Mouse (Mus musculus): Measurements from ENCODE around the gene Cplx2.

The Cplx2 gene

DNA sequence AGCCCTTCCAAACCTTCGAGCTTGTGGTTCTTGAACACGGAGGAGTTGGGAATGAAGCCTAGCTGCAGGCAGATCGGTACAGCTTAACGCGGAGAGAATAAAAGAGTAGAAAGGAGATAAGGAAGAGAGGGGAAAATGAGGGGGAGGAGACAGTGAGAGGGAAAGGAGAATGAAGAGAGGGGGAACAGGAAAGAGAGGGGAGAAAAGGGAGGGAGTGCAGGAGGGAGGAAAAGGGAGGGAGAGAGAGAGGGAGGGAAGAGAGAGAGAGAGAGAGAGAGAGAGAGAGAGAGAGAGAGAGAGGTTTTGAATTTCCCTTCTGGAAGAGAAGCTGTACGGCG is at the start of gene Cplx2:
Gene Cplx2 (plus strand): TSS at position 301 of the 338 bp plus-strand sequence.
- no peak for DNase-seq

DNA sequence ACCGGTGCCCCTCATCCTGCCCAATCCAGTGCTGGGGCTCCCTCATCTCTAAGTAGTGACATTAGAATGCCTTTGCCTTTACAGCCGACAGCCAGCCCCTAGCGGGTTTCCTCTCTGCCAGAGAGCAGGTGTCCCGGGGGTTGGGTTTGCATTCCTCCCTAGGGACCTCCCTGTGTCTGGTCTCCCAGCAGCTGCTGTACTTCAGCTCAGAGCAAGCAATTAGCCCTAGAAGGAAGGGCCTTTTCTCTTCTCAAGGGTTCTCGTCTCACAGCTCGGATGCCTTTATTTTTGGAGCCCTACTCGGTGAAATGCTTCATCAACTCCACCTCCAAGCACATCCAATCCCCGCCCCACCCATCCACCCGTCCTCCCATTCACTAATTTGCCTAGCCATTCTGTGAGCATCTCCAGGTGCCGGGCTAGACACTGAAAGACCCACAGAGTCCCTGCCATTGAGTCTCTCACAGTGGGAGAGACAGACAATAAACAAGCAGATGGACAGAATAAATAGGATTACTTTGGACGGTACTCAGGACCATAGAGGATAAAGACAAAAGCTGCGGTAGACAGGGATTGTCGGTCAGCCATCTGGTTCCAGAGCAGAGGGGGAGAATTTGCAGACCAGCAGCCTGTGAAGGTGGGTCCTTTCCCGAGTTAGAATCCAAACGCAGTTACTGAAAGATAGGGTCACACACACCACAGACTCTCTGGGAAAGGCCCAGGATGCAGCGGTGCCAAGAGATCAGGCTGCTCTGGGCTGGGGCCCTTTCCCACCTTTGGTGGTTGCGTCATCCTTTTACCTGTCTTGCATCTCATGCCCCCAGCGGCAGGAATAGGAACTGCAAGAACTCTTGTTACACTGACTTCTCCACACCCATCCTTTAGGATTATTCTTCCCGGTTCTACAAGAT is 48.5 kb upstream of the Cplx2 start:
- DNase-seq, result peak; percentile 74

- no peak for DNase-seq
Measured at GRCm38 (mm10) chr13:54323307-54324165, 47.6 kb upstream of the Cplx2 start.

DNA sequence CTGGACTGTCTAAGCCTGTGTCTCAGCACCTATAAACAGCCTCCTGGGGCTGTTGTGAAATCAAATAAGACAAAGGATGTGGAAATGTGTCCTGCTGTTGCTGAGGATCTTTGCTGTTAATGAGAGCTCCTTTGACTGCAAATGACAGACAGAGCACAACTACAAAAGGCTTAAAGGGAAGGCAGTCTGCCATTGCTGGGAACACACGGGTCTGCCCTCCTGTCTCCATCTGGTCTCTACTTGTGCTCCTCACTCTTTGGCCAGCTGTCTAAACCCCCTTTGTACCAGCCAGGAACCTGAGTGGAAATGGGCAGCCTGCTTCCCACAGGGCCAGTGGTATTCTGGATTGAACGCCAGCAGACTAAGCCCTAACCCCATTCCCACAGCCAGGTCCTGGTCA is 47.0 kb upstream of the Cplx2 start:
- DNase-seq, result no peak

DNA sequence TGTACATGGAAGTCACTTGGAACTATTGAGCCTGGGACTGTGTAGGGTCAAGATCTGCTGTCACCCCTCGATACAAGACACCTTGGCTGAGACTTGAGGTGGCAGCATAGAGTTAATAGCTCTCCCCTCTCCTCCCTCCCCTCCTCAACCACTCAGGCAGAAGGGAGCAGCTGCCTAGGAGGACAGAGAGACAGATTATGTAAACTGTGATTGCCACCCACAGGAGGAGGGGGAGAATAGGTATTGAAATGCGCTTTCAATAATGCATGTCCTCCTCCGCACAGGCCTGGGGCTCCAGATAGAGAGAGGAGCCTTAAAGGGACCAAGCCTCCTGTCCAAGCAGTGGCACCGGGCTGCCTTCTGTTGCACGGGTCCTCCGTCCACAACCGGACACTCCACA is 45.3 kb upstream of the Cplx2 start:
- peak; percentile 53 for DNase-seq

DNA sequence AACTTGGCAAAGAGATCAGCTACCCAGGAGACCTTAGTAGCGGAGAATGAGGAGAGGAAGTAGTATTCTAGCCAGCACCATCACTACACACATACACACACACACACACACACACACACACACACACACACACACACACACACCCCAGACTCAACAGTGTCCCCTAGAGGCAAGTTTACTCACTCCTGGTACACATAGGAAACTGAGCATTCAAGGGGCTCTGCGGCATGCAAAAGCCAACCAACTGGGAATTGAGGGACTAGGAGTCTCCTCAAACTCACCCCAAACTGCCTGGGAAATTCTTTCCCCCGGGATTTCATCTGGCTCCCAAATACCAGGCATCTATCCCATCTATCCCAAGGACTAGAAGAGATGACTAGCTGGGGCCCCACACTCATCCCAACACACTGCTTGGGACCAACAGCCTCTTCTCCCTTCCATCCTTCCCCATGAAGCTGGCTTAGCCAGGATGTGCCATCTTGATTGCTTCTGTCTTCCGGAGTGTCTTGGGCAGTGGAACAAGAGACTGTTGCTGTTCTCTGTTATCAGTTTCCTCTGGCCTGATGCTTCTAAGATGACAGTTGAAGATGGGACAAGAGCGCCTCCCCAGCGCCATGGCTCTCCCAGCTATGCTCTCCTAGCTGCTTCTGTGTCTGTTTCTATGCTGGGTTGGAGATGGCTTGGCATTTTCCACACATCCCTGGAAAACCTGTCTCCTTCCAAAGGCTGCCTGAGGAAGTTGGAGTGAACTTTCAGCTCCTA is 44.3 kb upstream of the Cplx2 start:
- DNase-seq, result no peak

GRCm38 (mm10) chr13:54328029-54328428 is 43.1 kb upstream of the Cplx2 start:
- peak; percentile 17 for DNase-seq

DNA sequence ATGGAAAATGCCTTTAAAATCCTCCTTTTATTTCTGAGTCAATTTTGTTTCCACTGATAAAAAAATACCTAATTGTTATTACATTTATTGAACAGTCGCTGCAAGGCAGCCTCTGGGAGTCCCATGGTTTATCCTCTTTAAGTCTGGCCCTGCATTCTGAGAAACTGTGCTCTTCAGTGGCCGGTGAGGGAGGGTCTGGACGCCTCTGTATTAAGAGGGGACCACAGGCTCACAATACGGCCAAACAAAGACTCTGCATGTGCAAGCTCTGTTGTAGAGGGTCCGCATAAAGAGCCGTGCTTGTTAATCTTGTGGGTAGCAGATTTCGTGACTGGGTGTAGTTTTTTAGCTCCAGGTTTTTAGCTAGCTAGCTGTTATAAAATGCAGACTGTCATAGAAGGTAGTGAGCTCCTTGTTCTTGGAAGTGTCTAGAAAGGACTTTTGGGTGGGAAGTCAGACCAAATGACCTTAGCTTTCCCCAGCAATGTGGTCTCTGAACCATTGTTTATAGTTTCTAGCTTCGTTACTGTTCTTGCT is 42.1 kb upstream of the Cplx2 start:
- DNase-seq, result peak; percentile 62

DNA sequence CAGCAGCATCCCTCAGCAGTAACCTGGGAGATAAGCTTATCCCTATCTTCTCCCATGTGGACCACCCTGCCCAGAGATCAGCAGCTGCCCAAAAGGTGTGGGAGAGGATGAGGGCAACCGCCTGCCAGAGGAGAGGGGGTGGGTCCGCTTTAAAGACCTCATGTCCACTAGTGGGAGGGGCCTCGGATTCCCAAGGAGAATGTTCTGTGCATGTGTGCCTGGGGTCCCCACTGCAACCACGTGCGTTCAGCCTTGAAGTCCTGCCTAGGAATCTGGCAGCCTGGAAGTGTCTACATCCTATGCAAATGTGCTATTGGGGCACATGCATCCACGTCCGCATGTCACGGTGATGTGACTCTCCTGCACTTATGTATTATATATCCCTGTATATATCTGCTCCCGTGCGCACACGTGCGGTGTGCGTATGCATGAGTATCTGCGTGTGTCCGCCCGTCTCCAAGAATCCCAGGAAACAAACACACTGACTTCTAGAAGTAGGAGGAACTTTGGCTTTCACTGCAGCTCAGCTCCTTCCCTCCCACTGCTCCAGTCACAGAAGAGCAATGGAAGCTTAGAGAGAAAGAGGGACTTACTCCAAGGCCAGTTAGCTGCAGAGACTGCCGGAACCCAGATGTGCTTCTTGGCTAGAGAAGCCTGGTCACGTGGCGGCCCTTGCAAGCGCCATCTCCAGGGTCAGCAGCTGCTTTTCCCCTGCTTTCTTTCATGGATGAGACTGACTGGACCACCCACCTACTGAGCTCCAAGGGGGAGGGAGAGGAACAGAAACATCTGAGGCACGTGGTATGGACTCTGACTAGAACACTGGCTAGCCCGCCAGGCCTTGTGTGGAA is 39.1 kb upstream of the Cplx2 start:
- peak; percentile 88 for DNase-seq

GRCm38 (mm10) chr13:54332921-54333477 is 38.1 kb upstream of the Cplx2 start:
- peak; percentile 25 for DNase-seq

GRCm38 (mm10) chr13:54337058-54337457 is 34.1 kb upstream of the Cplx2 start:
- DNase-seq, result no peak

GRCm38 (mm10) chr13:54337541-54337940 is 33.6 kb upstream of the Cplx2 start:
- DNase-seq, result no peak

DNA sequence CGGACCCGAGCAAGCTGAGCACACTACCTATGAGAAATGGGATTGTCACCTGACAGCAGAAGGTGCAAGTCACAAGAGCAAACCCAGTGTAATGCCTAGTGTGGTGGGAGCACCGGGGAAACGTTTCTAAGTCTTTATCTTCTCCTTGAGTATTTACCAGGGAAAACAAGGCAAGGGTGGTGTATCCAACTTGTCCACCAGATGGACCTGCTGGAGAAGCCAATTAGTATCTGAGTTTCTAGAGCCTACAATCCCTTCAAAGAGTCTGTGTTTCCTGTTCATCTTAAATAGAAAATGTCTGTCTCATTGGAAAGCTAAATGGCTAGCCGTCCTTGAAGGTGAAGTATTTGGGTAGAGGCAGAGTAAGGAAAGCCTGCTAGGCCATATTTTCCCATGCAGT is 32.3 kb upstream of the Cplx2 start:
- DNase-seq, result no peak

DNA sequence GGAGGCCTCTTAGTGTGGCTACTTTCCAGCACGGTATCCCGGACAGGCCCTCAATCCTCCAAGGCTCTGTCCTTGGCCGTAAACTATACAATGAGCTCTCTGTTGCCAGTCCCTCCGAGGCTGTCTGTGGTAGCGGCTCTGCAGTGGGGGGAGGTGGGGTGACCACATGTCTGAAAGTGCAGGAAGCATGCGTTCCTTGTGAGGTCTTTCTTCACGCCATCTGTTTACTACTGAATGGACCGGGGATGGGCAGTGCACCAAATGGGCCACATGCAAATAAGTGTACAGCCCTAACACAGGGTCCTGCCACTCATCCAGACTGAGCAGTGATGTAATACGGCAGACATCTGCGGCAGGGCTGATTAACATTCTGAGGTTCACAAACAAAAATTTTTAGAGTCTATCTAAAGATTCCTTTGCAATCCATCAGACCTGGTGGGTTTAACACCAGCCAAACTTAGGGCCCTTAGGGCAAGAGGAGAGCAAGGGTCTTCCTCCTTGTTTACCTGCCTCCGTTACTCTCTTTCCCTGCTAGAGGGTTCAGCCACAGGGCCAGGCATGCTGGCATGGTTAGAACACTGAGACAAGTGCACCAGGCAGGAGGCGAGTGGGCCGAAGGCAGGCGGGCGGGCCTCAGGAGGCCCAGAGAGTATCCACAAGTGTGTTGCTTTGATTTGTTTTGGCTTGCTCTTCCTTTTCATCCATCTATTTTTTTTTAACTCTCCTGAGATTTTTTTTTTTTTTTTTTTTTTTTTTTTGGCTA is 25.1 kb upstream of the Cplx2 start:
- peak; percentile 26 for DNase-seq

GRCm38 (mm10) chr13:54348011-54348410 is 23.1 kb upstream of the Cplx2 start:
- DNase-seq, result no peak

DNA sequence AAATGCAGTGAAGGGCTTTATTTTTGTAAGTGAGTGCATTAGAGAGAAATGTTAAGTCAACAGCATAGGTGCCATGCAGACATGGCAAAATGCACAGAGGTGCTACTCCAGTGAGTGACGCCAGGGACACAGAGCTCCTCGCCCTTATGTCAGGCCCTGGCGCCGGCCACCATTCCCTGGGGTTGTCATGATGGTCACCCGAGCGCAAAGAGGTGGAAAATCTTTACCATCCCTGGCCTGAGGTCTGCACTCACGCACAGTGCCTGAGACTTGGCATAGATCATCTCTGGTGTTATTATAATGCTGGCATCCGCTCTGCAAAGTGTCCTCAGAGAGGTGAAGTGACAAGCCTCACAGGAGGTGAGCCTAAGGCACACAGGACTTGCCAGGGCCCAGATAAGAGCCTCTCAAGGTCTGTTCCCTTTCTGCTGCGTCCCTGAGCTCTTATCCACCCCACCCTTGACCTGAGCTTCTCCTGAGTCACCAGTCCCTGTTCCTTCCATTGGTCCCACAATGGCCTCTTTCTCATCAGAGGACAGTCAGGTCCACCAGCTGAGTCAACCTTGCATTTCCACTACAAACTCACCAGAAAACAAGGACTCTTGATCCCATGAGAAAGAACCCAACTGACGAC is 21.9 kb upstream of the Cplx2 start:
- no peak for DNase-seq

DNA sequence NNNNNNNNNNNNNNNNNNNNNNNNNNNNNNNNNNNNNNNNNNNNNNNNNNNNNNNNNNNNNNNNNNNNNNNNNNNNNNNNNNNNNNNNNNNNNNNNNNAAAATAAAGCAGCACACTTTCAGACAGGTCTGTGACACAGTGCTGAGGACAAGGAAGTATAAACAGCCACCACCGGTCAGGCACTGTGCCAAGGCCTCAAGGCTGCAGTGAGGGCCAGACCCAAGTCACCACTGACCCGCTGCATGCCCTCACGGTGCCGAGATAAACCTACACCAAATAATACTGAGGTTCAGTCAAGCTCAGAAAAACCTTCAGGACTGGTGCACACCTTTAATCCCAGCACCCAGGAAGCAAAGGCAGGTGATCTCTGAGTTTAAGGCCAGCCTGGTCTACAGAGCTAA is 13.7 kb upstream of the Cplx2 start:
- no peak for DNase-seq

DNA sequence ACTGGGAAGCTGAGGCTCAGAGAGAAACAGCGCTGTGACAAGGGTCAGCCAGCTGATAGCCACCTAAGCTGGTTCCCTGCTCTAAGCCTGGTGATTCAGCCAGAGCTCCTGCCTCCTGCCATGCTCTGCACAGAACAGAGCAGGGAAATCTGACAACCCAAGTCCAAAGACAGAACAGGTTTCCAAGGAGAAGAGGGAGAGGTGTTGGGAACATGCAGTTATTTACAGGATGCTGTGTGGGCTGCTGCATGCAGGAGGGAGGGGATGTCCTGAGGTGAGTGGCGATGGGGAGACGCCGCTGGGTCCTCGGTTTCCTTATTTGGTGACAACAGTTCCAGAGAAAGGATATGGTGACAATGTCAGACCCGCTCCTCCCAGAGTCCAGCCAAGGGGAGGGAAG is 12.0 kb upstream of the Cplx2 start:
- DNase-seq, result no peak

DNA sequence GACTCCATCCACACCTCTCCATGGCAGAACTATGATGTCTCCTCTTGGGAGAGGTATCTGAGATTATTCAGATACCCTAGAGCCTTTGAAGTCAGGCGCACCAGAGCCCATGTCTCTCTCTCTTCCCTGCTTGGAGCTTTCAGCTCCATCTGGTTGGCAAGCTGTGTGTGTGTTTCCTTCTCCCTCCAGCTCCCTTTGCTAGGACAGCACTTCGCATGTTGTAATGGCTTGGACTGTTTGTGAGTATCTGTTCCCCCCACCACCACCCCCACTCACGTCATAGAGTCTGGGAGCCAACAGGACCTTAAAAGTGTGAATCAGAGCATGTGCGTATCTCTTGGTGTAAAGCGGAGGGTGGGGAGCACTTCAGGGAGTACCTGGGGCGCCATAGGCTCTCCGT is 6.5 kb upstream of the Cplx2 start:
- no peak for DNase-seq

- DNase-seq, result peak; percentile 23
Measured at GRCm38 (mm10) chr13:54367758-54368157, 3.4 kb upstream of the Cplx2 start.
